Mouse (Mus musculus) mesoderm, embryonic 11.5 days (tissue): Measurements from ENCODE around the gene Ceacam9.

ENCODE experiments used
- DNase-seq: peaks from one replicate; pipeline ENCODE4 v3.0.0-alpha.2; 2012; ENCODE audit warnings: low read depth, low spot score

The Ceacam9 gene

DNA sequence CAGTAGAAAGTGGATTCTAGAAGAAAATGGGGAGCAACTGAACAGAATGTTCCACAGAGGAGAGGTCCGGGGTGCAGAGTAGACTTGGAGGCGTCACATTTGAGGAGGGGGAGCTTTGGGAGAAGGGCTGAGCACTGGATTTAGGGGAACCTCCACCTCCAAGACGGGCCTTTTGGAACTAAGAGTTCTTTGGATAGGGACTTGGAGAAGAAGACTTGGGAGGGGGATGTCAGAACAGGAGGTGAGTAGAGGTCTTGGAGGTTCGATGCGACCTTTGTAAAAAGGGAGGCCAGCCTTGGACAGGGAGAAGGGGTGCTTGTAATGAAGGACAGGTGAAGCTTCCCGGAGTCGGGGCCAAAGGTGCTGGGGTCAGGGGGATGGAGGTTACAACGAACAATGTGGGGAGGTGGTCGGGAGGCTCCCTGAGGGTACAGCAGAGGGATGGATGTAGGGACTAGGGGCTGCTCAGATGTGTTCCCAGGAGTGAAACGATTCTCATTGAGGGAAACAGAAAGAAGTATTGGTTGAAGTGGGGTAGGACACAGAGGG is 17.4 kb downstream of the Ceacam9 start:
- DNase-seq: no peak

DNA sequence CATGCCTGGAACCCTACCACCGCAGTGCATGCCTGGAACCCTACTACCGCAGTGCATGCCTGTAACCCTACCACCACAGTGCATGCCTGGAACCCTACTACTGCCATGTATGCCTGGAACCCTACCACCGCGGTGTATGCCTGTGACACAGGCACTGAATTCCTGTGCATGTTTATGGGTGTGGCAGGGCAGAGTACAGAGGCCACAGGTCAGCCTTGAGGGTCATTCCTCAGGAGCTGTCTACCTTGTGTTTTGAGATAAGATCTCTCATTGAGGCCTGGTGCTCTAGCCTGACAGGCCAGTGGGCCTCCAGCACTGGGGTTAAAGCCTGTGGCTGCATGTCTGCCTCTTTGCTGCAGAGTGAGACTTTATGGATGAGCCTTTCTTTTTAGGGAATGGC is 23.6 kb downstream of the Ceacam9 start:
- DNase-seq: no peak

GRCm38 (mm10) chr7:16746093-16746492 is 24.4 kb downstream of the Ceacam9 start:
- DNase-seq: peak; percentile 76

DNA sequence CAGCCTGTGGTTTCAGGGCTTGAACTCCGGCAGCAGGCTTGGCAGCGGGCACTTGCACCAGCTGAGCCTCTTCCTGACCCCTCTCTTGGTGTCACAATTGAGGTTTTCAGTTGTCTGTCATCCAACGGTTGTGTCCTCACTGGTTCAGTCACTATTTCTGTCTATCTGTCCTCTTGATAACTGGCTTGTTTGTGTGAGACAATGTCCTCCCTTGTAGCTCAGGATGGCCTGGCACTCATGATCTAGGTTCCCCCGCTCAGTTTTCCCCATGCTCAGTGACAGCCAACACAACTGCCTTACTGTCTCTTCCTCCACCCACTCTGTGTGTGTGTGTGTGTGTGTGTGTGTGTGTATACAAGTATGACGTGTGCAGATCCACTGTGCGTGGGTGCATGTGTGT is 25.9 kb downstream of the Ceacam9 start:
- no peak for DNase-seq

- DNase-seq: no peak
Measured at GRCm38 (mm10) chr7:16752016-16752415, 30.3 kb downstream of the Ceacam9 start.

- no peak for DNase-seq
Measured at GRCm38 (mm10) chr7:16755362-16756017, 33.8 kb downstream of the Ceacam9 start.

DNA sequence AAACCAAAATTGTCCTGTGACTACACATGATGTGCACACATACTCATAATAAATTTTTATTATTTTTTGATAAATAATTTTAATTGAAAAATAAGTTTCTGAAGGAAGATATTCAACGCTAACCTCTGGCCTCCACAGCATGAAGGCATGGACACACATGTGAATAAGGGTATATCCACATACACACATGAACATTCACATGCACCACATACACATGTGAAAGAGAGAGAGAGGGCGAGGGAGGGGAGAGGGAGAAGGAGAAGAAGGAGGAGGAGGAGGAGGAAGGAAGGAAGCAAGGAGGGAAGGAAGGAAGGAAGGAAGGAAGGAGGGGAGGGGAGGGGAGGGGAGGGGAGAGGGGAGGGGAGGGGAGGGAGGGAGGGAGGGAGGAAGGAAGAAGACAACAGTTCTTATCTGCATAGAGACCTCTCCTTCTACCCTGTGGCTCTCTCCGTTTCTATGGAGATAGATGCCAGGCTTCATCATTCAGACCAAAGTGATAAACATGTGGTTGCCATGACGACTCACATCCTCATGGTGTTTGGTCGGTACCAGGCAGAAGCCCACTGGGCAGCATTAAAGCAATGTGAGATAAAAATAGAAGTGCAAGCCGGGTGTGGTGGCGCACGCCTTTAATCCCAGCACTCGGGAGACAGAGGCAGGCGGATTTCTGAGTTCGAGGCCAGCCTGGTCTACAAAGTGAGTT is 37.3 kb downstream of the Ceacam9 start:
- peak; percentile 69 for DNase-seq

DNA sequence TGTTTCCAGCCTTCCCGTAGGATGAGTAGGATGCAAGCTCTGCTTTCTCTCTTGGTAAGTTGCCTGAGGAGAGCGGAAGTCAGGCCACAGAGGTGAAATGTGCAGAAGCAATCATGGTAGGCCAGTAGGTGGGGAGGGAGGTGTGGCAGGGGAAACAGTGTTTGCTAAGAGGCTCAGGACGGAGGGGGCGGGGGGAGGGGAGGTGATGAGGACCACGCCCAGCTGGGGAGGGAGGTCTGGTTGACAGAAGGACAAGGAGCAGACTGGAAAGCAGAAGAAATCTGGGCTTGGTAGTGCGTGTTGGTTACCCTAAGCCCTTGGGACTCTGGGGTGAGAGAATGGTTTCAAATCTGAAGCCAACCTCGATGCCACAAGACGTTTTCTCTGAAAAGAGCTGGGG is 38.6 kb downstream of the Ceacam9 start:
- peak; percentile 52 for DNase-seq

DNA sequence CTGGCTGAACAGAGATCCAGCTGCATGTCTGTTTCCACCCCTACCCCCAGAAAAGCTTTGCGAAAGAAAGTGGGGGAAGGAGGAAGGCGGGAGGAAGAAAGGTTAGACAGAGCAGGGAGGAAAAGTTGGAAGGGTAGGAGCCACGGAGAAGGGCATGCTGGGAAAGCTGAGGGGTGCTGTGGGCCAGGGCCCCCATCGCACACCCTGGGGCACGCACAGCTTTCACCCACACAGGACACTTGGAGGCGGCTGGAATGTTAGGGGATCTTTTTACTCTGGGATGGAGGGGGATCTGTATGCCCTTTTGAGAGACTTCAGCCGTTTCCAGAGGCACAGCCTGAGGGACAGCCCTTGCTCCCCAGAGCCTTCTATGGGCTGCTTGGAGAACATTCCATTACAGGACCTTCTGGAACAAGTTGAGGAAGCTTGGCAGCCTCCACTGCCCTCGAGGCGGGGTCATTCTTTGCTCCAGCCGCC is 39.3 kb downstream of the Ceacam9 start:
- no peak for DNase-seq

DNA sequence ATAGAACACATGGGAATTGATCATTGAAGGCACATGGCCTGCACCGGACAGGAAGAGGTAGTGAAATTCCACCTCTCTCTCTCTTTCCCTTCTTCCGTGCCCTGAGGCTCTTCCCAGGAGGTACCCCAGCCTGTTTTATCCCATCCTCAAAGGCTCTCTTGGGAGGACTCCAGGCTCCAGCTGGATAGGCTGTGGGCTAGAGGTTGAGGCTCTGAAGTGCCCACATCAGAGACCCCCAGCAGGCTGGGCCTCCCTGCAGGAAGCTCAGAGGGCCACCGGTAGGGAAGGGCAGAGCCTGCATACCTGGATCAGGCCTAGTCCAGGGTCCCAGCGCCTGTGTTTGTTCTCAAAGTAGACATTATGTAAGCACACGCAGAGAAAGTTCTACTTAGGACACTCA is 39.9 kb downstream of the Ceacam9 start:
- no peak for DNase-seq

DNA sequence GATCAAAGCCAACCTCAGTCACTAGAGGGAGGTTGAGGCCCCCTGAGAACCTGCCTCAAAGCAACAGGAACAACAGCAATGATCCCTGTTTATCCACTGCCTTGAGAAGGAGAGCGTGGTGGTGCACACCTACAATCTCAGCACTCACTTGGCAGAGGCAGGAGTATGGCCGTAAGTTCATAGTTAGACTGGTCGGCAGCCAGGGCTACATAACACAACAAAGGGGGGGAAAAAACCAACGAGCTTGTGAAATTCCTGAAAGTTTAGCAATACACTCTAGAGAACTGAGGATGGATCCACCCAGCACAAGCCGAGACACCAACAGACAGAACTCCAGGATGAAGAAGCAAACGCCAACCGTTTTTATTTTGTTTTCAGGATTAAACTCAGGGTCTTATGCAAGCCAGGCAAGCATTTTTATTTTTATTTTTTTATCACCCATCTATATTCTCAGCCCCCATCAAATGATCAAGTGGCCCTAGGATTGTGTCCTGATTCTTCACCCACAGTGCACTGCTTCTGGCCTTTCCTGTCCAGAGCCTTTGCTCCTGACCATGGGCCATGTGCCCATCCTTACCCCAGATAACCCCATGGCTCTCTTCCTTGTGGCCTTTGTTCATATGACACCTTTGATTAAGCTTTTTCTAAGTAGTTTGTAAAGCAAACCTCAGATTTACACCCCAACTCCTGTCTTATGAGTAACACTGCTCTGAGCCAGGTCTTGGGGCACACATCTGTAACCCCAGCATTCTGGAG is 41.9 kb downstream of the Ceacam9 start:
- DNase-seq: no peak

- peak; percentile 31 for DNase-seq
Measured at GRCm38 (mm10) chr7:16766443-16766842, 44.7 kb downstream of the Ceacam9 start.
